Mouse (Mus musculus): ENCODE measurements around the gene Foxo3.

DNA sequence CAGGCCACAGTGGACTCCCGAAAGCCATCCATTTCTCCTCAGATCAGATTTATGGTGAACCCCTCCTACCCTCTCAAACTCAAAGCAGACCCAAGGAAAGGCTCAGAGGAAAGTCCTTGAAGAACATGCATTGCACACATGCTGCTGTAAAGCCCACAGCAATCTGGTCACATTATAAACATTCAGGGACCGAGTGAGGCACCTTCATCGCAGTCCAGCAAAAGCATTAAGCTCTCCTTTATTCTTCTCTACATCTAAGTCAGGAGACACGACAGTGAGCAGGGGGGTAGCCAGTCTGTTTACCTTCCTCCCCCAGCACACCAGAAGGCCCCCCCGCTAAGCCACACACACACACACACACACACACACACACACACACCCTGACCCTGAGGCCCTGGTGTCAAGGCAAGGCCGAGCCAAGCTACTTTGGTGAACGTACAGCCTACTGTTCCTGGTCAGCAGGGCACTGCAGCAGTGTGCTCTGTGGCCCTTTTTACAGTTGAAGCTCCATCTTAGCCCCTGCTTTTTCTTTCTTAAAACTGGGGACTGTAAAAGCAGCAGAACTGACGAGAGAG lies 24.7 kb downstream of the Foxo3 start:
- TF ChIP-seq POLR2A (IDR thresholded peaks at IDR 0.05; ENCODE audit: extremely low read depth, insufficient read depth, low read length) (no peak), CTCF (IDR thresholded peaks at IDR 0.05; ENCODE audit: extremely low read depth, insufficient read depth, low read length) (no peak)

Measured in cortical plate, adult 2 months (tissue).